Mouse (Mus musculus) liver, embryonic 11.5 days (tissue): ENCODE results near the gene Lrsam1. TPM values are rescaled to one million over a fixed set of nuclear protein-coding genes. Genes with fewer than 3 reads are reported as not detected.

Experiments used
- ATAC-seq: fragments of 200-750 bp; cut with Nextera tagmentation; replicated peaks from 2 replicates; pipeline ENCODE4 v1.8.0; 2017; ENCODE audit warnings: moderate number of reproducible peaks, mild to moderate bottlenecking, moderate TSS enrichment, moderate library complexity; ENCODE audit not compliant: low FRiP score
- DNase-seq: peaks from one replicate; pipeline ENCODE4 v3.0.0-alpha.2; 2017; ENCODE audit warnings: low spot score
- H3K27ac ChIP-seq: fragments of 300-500 bp; sonication (generic); 2 replicates; pipeline ENCODE4 v1.5.1; 2014; ENCODE audit warnings: mild to moderate bottlenecking, low read depth, low read length, control low read depth
- H3K27me3 ChIP-seq: fragments of 300-500 bp; sonication (generic); replicated peaks from 2 replicates; pipeline ENCODE4 v1.6.1; 2014; ENCODE audit warnings: low read length, mixed read lengths; ENCODE audit not compliant: control insufficient read depth, insufficient read depth
- H3K36me3 ChIP-seq: fragments of 300-500 bp; sonication (generic); 2 replicates; pipeline ENCODE4 v1.6.1; 2014; ENCODE audit warnings: mild to moderate bottlenecking, low read length, moderate library complexity, mixed read lengths; ENCODE audit not compliant: control insufficient read depth, insufficient read depth
- H3K4me1 ChIP-seq: fragments of 300-500 bp; sonication (generic); replicated peaks from 2 replicates; pipeline ENCODE4 v1.6.1; 2014; ENCODE audit warnings: low read length, mixed read lengths; ENCODE audit not compliant: control insufficient read depth, insufficient read depth
- H3K4me2 ChIP-seq: fragments of 300-500 bp; sonication (generic); 2 replicates; pipeline ENCODE4 v1.6.1; 2014; ENCODE audit warnings: mild to moderate bottlenecking, control low read depth, moderate library complexity
- H3K4me3 ChIP-seq: fragments of 300-500 bp; sonication (generic); 2 replicates; pipeline ENCODE4 v1.5.1; 2014; ENCODE audit warnings: low read depth, low read length, control low read depth
- H3K9ac ChIP-seq: fragments of 300-500 bp; sonication (generic); 2 replicates; pipeline ENCODE4 v1.6.1; 2014; ENCODE audit warnings: low read depth, low read length, control low read depth
- H3K9me3 ChIP-seq: fragments of 300-500 bp; sonication (generic); 2 replicates; pipeline ENCODE4 v1.6.1; 2016; ENCODE audit warnings: low read length, inconsistent platforms, mixed read lengths; ENCODE audit not compliant: control insufficient read depth
- WGBS: fragments of 180-500 bp; shearing (Covaris S2); extraction: QIAGEN DNeasy Blood & Tissue Kit; methylation state at CpG from one replicate; pipeline ENCODE4 v1.1.7; 2014; 5-methylcytosine and 5-hydroxymethylcytosine counted together
- polyA plus RNA-seq: library from polyadenylated mRNA; unstranded; fragments of >200 nt; fragmentation: Nextera tagmentation; extraction: Ambion mirVana; gene quantifications from 2 replicates; pipeline ENCODE4 v1.2.1, GENCODE M21; 2014

Lrsam1 gene
- polyA plus RNA-seq, 1 experiment from 2014 or later = 6.1 TPM

GRCm38 (mm10) chr2:32904637-32905036 is 56.8 kb downstream of the Lrsam1 start:
- peak overlapping the region; percentile 9; the same call in 1 of the 2 replicates for H3K27ac ChIP-seq
- no peaks in the 10 kb centered on the region for H3K27me3 ChIP-seq
- H3K4me2 ChIP-seq = peak overlapping the region; percentile 19; the same call in 1 of the 2 replicates
- WGBS = 45% methylated on average over 5 of the region's 5 CpGs
- DNase-seq = no peak
- H3K36me3 ChIP-seq = no peaks in the 10 kb centered on the region
- H3K9me3 ChIP-seq = no peaks in the 10 kb centered on the region
- peak overlapping the region; percentile 15; the same call in 1 of the 2 replicates for H3K9ac ChIP-seq
- H3K4me1 ChIP-seq = peaks cover 43% of the 10 kb centered on the region
- H3K4me3 ChIP-seq = no peak overlapping the region
- ATAC-seq = peak; percentile 81

DNA sequence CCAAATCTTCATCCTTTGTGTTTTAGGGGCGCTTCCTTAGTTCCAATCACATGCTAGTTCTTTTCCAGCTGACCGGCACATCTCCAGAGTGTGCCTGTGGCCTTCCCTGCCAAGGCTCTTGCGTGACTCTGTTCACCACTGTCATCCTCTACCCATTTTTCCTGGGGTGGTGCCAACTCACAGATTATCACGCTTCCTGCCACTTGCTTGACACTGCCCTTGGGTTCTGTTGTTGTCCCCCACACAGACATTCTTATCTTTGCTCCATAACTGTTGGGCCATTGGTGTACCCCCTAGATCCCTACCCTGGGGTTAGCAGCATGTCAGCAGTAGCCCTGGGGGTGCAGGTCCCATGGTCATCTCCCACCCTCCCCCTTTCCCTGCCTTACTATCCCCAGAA is 57.9 kb downstream of the Lrsam1 start:
- no peaks in the 10 kb centered on the region for H3K9me3 ChIP-seq
- H3K4me3 ChIP-seq = no peak overlapping the region
- H3K36me3 ChIP-seq = no peaks in the 10 kb centered on the region
- H3K27me3 ChIP-seq = no peaks in the 10 kb centered on the region
- H3K9ac ChIP-seq = no peak overlapping the region
- DNase-seq (no peak), ATAC-seq (no peak)
- 77% methylated on average over 4 of the region's 4 CpGs for WGBS
- no peak overlapping the region for H3K27ac ChIP-seq
- peaks cover 37% of the 10 kb centered on the region for H3K4me1 ChIP-seq
- no peak overlapping the region for H3K4me2 ChIP-seq

GRCm38 (mm10) chr2:32902126-32902525 is 59.3 kb downstream of the Lrsam1 start:
- Histone ChIP-seq H3K4me2 (no peak overlapping the region), H3K9me3 (no peaks in the 10 kb centered on the region), H3K36me3 (no peaks in the 10 kb centered on the region), H3K9ac (no peak overlapping the region), H3K27me3 (no peaks in the 10 kb centered on the region), H3K4me1 (peaks cover 39% of the 10 kb centered on the region), H3K4me3 (no peak overlapping the region), H3K27ac (no peak overlapping the region)
- 84% methylated on average over 9 of the region's 9 CpGs for WGBS
- ATAC-seq = no peak
- DNase-seq = no peak

DNA sequence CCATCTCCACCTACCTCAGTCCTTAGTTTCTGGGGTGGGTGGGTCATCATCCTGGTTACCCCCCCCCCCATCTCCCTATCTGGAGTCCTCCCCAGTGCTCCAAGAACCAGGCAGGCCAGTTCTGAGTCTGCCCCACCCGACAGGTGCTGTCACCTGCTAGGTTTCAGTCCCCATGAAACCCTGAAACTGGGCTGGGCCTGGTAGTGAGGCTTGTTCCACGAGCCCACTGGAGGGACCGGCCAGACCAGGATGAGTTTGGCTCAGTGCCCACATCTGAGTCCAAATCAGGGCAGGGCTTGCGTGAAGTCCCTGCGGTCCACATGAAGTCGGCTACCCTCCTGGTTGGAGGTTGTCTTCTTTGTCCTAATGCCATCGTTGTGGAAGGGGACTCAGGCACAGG is 62.4 kb downstream of the Lrsam1 start:
- ATAC-seq (no peak), DNase-seq (no peak)
- H3K36me3 ChIP-seq = no peaks in the 10 kb centered on the region
- H3K4me3 ChIP-seq = no peak overlapping the region
- H3K9me3 ChIP-seq = no peaks in the 10 kb centered on the region
- no peak overlapping the region for H3K9ac ChIP-seq
- peaks cover 33% of the 10 kb centered on the region for H3K4me1 ChIP-seq
- no peak overlapping the region for H3K27ac ChIP-seq
- no peak overlapping the region for H3K4me2 ChIP-seq
- 86% methylated on average over 7 of the region's 7 CpGs for WGBS
- H3K27me3 ChIP-seq = no peaks in the 10 kb centered on the region

DNA sequence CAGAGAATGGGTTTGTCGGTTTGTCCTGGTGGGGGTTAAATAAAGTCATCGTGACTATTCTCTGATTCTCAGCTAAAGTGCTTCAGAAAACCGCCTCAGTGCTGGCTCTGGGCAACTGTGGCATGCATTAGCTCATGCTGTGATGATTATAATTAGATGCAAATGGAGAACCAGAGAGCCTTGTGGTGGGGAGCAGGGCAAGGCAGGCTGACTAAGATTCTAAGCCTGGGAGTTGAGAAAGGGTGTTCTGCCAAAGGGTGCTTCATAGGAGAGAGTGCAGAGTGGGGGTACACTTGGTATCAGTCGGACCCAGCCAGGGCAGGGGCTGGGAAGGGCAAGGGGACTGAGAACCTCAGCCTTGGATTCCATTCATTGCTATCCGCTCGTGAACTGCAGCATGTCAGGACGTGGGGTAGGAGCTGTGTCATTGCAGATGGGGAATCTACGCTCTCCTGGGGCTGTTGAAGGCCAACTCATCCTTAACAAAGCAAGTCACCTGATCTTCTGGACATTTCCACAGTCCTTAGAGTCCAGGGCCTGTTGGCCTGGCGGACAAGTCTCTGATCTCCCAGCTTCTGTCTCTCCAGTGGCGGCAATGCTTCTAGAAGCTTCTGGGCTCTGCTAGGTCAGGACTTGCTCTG is 64.8 kb downstream of the Lrsam1 start:
- DNase-seq = no peak
- ATAC-seq = no peak
- no peak overlapping the region for H3K4me3 ChIP-seq
- no peak overlapping the region for H3K27ac ChIP-seq
- H3K9ac ChIP-seq = no peak overlapping the region
- H3K9me3 ChIP-seq = no peaks in the 10 kb centered on the region
- H3K36me3 ChIP-seq = no peaks in the 10 kb centered on the region
- 63% methylated on average over 10 of the region's 10 CpGs for WGBS
- no peaks in the 10 kb centered on the region for H3K27me3 ChIP-seq
- peaks cover 39% of the 10 kb centered on the region for H3K4me1 ChIP-seq
- H3K4me2 ChIP-seq = no peak overlapping the region

DNA sequence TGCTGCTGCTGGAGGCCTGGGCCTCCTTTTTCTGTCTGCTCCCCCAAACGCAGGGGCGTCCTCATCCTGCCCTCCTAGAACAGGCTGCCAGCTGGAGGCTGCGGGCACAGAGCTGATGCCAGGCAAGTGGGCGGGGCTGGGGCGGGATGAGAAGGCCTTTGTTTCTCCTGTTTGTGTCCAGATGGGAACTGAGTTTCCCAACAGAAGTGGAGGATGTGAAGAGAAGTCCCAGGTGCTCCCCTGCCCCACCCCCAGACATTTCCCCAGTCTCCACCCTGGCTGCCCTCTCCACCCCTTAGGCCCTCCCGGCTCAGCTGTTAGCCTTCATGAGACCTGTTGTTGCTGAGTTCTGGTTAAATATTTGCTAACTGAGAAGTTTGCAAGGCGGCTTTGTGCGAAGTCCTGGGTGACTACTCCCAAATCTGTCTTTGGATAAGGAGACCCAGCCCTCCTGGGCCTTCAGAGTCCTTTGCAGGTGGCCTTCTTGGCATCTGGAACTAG is 65.8 kb downstream of the Lrsam1 start:
- H3K9ac ChIP-seq = no peak overlapping the region

GRCm38 (mm10) chr2:32894097-32894496 is 67.3 kb downstream of the Lrsam1 start:
- Histone ChIP-seq H3K27ac (no peak overlapping the region), H3K27me3 (no peaks in the 10 kb centered on the region), H3K4me3 (no peak overlapping the region), H3K4me1 (peaks cover 56% of the 10 kb centered on the region), H3K4me2 (no peak overlapping the region), H3K9ac (no peak overlapping the region), H3K9me3 (no peaks in the 10 kb centered on the region), H3K36me3 (no peaks in the 10 kb centered on the region)
- WGBS = 43% methylated on average over 2 of the region's 2 CpGs
- DNase-seq = no peak
- no peak for ATAC-seq

More for the DNA sequence above, 65.8 kb downstream of the Lrsam1 start:
- Histone ChIP-seq H3K4me1 (peaks cover 49% of the 10 kb centered on the region), H3K36me3 (no peaks in the 10 kb centered on the region), H3K4me2 (no peak overlapping the region), H3K27ac (no peak overlapping the region), H3K4me3 (no peak overlapping the region), H3K9me3 (no peaks in the 10 kb centered on the region), H3K27me3 (no peaks in the 10 kb centered on the region)
- DNase-seq = no peak
- WGBS = 57% methylated on average over 8 of the region's 8 CpGs
- ATAC-seq = no peak

DNA sequence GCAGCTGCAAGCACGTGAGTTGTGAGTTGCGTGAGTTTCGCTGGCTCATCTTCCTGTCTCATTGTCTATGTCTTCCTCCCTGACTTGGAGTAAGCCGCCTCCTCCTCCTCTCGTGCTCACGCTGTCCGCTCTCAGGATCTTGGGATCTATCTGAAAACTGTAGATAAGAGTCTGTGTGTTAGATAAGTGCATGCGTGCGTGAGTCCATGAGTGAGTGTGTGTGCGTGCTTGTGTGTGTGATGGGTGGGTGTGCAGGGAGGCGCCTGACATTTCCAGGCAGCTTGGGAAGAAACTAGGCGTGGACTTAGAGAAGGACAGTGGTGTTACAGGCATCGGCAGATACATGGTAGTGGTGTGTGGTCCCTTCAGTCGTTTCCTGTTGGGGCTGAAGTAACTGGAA is 68.9 kb downstream of the Lrsam1 start:
- Histone ChIP-seq H3K4me3 (no peak overlapping the region), H3K4me2 (no peak overlapping the region), H3K27ac (no peak overlapping the region), H3K27me3 (no peaks in the 10 kb centered on the region), H3K9me3 (no peaks in the 10 kb centered on the region), H3K9ac (no peak overlapping the region), H3K4me1 (peaks cover 61% of the 10 kb centered on the region), H3K36me3 (no peaks in the 10 kb centered on the region)
- ATAC-seq (no peak), DNase-seq (no peak)
- 53% methylated on average over 14 of the region's 14 CpGs for WGBS

GRCm38 (mm10) chr2:32891278-32891677 is 70.1 kb downstream of the Lrsam1 start:
- Histone ChIP-seq H3K9ac (no peak overlapping the region), H3K36me3 (no peaks in the 10 kb centered on the region), H3K27ac (no peak overlapping the region; the same call in 1 of the 2 replicates), H3K4me1 (peaks cover 55% of the 10 kb centered on the region), H3K9me3 (no peaks in the 10 kb centered on the region), H3K27me3 (no peaks in the 10 kb centered on the region), H3K4me2 (peak overlapping the region; percentile 8; the same call in 1 of the 2 replicates), H3K4me3 (no peak overlapping the region)
- ATAC-seq (no peak), DNase-seq (no peak)
- 45% methylated on average over 9 of the region's 9 CpGs for WGBS
